In the genomic region with DNA sequence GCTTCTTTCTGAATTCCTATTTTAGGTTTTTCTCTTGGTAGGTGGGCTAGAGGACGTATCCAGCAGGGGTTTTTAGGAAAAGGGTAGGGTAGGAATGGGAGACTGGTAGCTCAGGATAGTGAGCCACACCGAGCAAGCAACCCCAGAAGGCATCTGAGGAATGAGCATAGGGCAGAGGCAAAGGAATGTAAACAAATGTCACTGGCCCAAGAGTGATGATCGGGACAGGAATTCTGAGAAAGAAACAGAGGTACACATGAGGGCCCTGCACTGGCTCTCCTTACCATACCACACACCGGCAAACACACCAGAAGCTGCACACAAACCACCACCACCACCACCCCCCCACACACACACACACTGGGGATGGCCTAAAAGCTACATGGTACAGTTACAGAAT, we compare ENCODE assay signal across 33 mouse cellular contexts.
DNase-seq lines count a peak whose midpoint lies in the region; ATAC-seq and TF ChIP-seq lines count a peak whose summit lies in the region.
"Had no signal": no experiment of that assay in that cellular context is flagged by ENCODE, and none has a peak within 500 bp of the region (broad histone marks: within the 10 kb centered on the region; RNA-seq: fewer than 3 reads in every experiment).

No protein-coding gene starts in this region.

- DNase-seq in heart, adult 9 months (ENCODE audit: low spot score in 2 of 2) = no peak
- DNase-seq in layer of hippocampus, adult 2 months (ENCODE audit: low spot score in 2 of 2) = no peak
- no peak for DNase-seq in layer of hippocampus, postnatal 10 days (ENCODE audit: low spot score in 2 of 2)
- DNase-seq in stomach, postnatal 0 days (ENCODE audit: low spot score) = no peak
- peak; percentile 73 for DNase-seq in yolk sac, embryonic 10.5 days (ENCODE audit: low spot score)
- no peak for DNase-seq in hindbrain, postnatal 0 days (ENCODE audit: low spot score)
- DNase-seq: adrenal gland, adult 8-10 months; cerebellum, adult 8-10 months; cerebellum, postnatal 25 days; gastrocnemius, adult 2 months; gastrocnemius, postnatal 36 days; heart, adult 18-20 months; heart, postnatal 14 days; kidney, adult 18-20 months; kidney, postnatal 10 days; midbrain, embryonic 14.5 days; retina, postnatal 1 day; right cerebral cortex, postnatal 14 days; thymus, adult 2 months; thymus, postnatal 36 days had no signal

- no peak for ATAC-seq in heart, embryonic 12.5 days (ENCODE audit: insufficient number of reproducible peaks, low FRiP score)
- ATAC-seq in stomach, embryonic 14.5 days (ENCODE audit: insufficient number of reproducible peaks, insufficient read depth, low FRiP score, low read depth) = peak; percentile 59; the same call in 1 of the 2 replicates
- no peak for ATAC-seq in stomach, postnatal 0 days (ENCODE audit: low FRiP score, low TSS enrichment)
- no peak for ATAC-seq in hindbrain, postnatal 0 days
- ATAC-seq: activated CD4-positive, CD25-positive, alpha-beta regulatory T cell, adult 4 months; CD4-positive, CD25-positive, alpha-beta regulatory T cell, adult 4 months; forebrain, embryonic 14.5 days had no signal

- no peaks in the 10 kb centered on the region for H3K27me3 ChIP-seq in heart, embryonic 12.5 days (replicated peaks)
- H3K27me3 ChIP-seq in stomach, embryonic 14.5 days (ENCODE audit: control insufficient read depth, insufficient read depth, low read length) = no peaks in the 10 kb centered on the region
- H3K27me3 ChIP-seq in stomach, postnatal 0 days (ENCODE audit: control insufficient read depth, insufficient read depth, low read length) = no peaks in the 10 kb centered on the region
- H3K27me3 ChIP-seq in hindbrain, postnatal 0 days (ENCODE audit: insufficient read depth, low read length) = no peaks in the 10 kb centered on the region
- H3K27me3 ChIP-seq: embryonic facial prominence, embryonic 12.5 days; heart, embryonic 13.5 days; hindbrain, embryonic 12.5 days; limb, embryonic 13.5 days; neural tube, embryonic 15.5 days had no signal

- H3K4me1 ChIP-seq in heart, embryonic 12.5 days (replicated peaks) = peaks cover 29% of the 10 kb centered on the region
- H3K4me1 ChIP-seq in stomach, embryonic 14.5 days (ENCODE audit: control insufficient read depth, insufficient read depth, low read length) = peaks cover 17% of the 10 kb centered on the region; the same call in 1 of the 2 replicates
- 0 out of 2 replicates have a peak, but pooled peaks cover 2% of the 10 kb centered on the region for H3K4me1 ChIP-seq in stomach, postnatal 0 days (replicated peaks; ENCODE audit: control insufficient read depth, insufficient read depth)
- H3K4me1 ChIP-seq in hindbrain, postnatal 0 days (ENCODE audit: insufficient read depth, low read length) = peaks cover 8% of the 10 kb centered on the region; the same call in 1 of the 2 replicates
- H3K4me1 ChIP-seq: limb, embryonic 13.5 days had no signal

- WGBS in heart, embryonic 12.5 days = 24% methylated on average over 4 of the region's 4 CpGs
- 7% methylated on average over 4 of the region's 4 CpGs for WGBS in stomach, embryonic 14.5 days
- WGBS in stomach, postnatal 0 days = 33% methylated on average over 4 of the region's 4 CpGs
- WGBS in hindbrain, postnatal 0 days = 80% methylated on average over 4 of the region's 4 CpGs

- H3K4me2 ChIP-seq in heart, embryonic 12.5 days = peak overlapping the region; percentile 21; the same call in 1 of the 2 replicates
- H3K4me2 ChIP-seq in stomach, embryonic 14.5 days (replicated peaks; ENCODE audit: low read depth, low read length) = no peak overlapping the region
- no peak overlapping the region for H3K4me2 ChIP-seq in stomach, postnatal 0 days (replicated peaks; ENCODE audit: low read depth)
- H3K4me2 ChIP-seq in hindbrain, postnatal 0 days (ENCODE audit: low read depth, low read length) = no peak overlapping the region
- H3K4me2 ChIP-seq: embryonic facial prominence, embryonic 12.5 days; heart, embryonic 13.5 days; hindbrain, embryonic 12.5 days; limb, embryonic 13.5 days; liver, embryonic 11.5 days; neural tube, embryonic 15.5 days had no signal

- TF ChIP-seq EP300 in stomach, postnatal 0 days (optimal IDR thresholded peaks at IDR 0.05) = no peak

- H3K9me3 ChIP-seq in heart, embryonic 12.5 days (replicated peaks) = peaks cover 5% of the 10 kb centered on the region; the same call in 1 of the 2 replicates
- no peaks in the 10 kb centered on the region for H3K9me3 ChIP-seq in stomach, embryonic 14.5 days (ENCODE audit: control insufficient read depth, low read depth, low read length)
- H3K9me3 ChIP-seq in stomach, postnatal 0 days (ENCODE audit: control insufficient read depth, low read length) = no peaks in the 10 kb centered on the region
- H3K9me3 ChIP-seq in hindbrain, postnatal 0 days (ENCODE audit: low read length) = no peaks in the 10 kb centered on the region
- H3K9me3 ChIP-seq: embryonic facial prominence, embryonic 12.5 days; neural tube, embryonic 15.5 days had no signal

- H3K4me3 ChIP-seq in heart, embryonic 12.5 days = no peak overlapping the region
- no peak overlapping the region for H3K4me3 ChIP-seq in layer of hippocampus, adult 2 months
- no peak overlapping the region for H3K4me3 ChIP-seq in stomach, embryonic 14.5 days (ENCODE audit: low read depth, low read length)
- H3K4me3 ChIP-seq in stomach, postnatal 0 days (ENCODE audit: low read depth, low read length) = no peak overlapping the region
- no peak overlapping the region for H3K4me3 ChIP-seq in hindbrain, postnatal 0 days (ENCODE audit: low read length)
- H3K4me3 ChIP-seq: embryonic facial prominence, embryonic 12.5 days; gastrocnemius, adult 2 months; heart, embryonic 13.5 days; hindbrain, embryonic 12.5 days; left cerebral cortex, adult 2 months; limb, embryonic 13.5 days; neural tube, embryonic 15.5 days had no signal

- H3K27ac ChIP-seq in heart, embryonic 12.5 days (ENCODE audit: poor library complexity, severe bottlenecking) = 0 out of 2 replicates have a peak overlapping the region, but pooled peaks have one; percentile 1
- H3K27ac ChIP-seq in layer of hippocampus, adult 2 months = peak overlapping the region; percentile 18; the same call in 1 of the 2 replicates
- no peak overlapping the region for H3K27ac ChIP-seq in stomach, embryonic 14.5 days (ENCODE audit: low read length)
- H3K27ac ChIP-seq in stomach, postnatal 0 days (replicated peaks) = no peak overlapping the region
- H3K27ac ChIP-seq in hindbrain, postnatal 0 days = no peak overlapping the region
- H3K27ac ChIP-seq: embryonic facial prominence, embryonic 12.5 days; gastrocnemius, adult 2 months; heart, embryonic 13.5 days; hindbrain, embryonic 12.5 days; left cerebral cortex, adult 2 months; limb, embryonic 13.5 days; macrophage; neural tube, embryonic 15.5 days had no signal

- no peak overlapping the region for H3K9ac ChIP-seq in heart, embryonic 12.5 days
- H3K9ac ChIP-seq in stomach, embryonic 14.5 days (replicated peaks; ENCODE audit: low read depth, low read length) = no peak overlapping the region
- no peak overlapping the region for H3K9ac ChIP-seq in stomach, postnatal 0 days (ENCODE audit: low read length)
- no peak overlapping the region for H3K9ac ChIP-seq in hindbrain, postnatal 0 days (replicated peaks; ENCODE audit: low read length)
- H3K9ac ChIP-seq: embryonic facial prominence, embryonic 12.5 days; heart, embryonic 13.5 days; hindbrain, embryonic 12.5 days; limb, embryonic 13.5 days; neural tube, embryonic 15.5 days had no signal

- no peaks in the 10 kb centered on the region for H3K36me3 ChIP-seq in heart, embryonic 12.5 days
- H3K36me3 ChIP-seq in stomach, embryonic 14.5 days (ENCODE audit: control insufficient read depth, insufficient read depth, low read length) = no peaks in the 10 kb centered on the region
- no peaks in the 10 kb centered on the region for H3K36me3 ChIP-seq in stomach, postnatal 0 days (ENCODE audit: control insufficient read depth, insufficient read depth, low read length)
- H3K36me3 ChIP-seq in hindbrain, postnatal 0 days (ENCODE audit: insufficient read depth, low read length) = no peaks in the 10 kb centered on the region
- H3K36me3 ChIP-seq: embryonic facial prominence, embryonic 12.5 days; heart, embryonic 13.5 days; hindbrain, embryonic 12.5 days; limb, embryonic 13.5 days; neural tube, embryonic 15.5 days had no signal

- no peak for TF ChIP-seq CTCF in layer of hippocampus, adult 2 months (conservative IDR thresholded peaks at IDR 0.05)
- TF ChIP-seq CTCF in stomach, postnatal 0 days (IDR thresholded peaks at IDR 0.05; ENCODE audit: low read depth) = no peak
- TF ChIP-seq CTCF in hindbrain, postnatal 0 days (IDR thresholded peaks at IDR 0.05; ENCODE audit: low read depth) = no peak

Comparison
In these comparisons a context has a peak if more than half of its experiments do, and no peak if none do; other contexts are left out.
1. H3K27ac ChIP-seq: peak in heart, embryonic 12.5 days (single experiment) and layer of hippocampus, adult 2 months (single experiment); none in stomach, embryonic 14.5 days (single experiment), stomach, postnatal 0 days (single experiment) and hindbrain, postnatal 0 days (single experiment).